Mouse (Mus musculus) midbrain, postnatal 0 days (tissue): ENCODE measurements around the gene Hist1h4j. TPM values are rescaled to one million over a fixed set of nuclear protein-coding genes. Genes with fewer than 3 reads are reported as not detected.
A peak's percentile ranks its signal among the peaks of the same experiment; 100 is the strongest.
"Not testable (repeated sequence)": the region's sequence is repeated elsewhere in the genome, so short reads cannot be mapped to it uniquely, and the experiment has no call there.

ENCODE experiments used
- ATAC-seq: fragments of 200-750 bp; cut with Nextera tagmentation; 2 replicates; pipeline ENCODE4 v1.8.0; 2017; ENCODE audit warnings: moderate number of reproducible peaks, mild to moderate bottlenecking, moderate TSS enrichment, moderate library complexity; ENCODE audit not compliant: low FRiP score
- DNase-seq: peaks from one replicate; pipeline ENCODE4 v3.0.0-alpha.2; 2015; ENCODE audit warnings: low spot score
- H3K27ac ChIP-seq: fragments of 300-500 bp; sonication (generic); 2 replicates; pipeline ENCODE4 v1.5.1; 2014; ENCODE audit warnings: low read depth, mild to moderate bottlenecking, low read length, mixed read lengths
- H3K27me3 ChIP-seq: fragments of 300-500 bp; sonication (generic); 2 replicates; pipeline ENCODE4 v1.6.1; 2014; ENCODE audit warnings: low read length, control low read depth, mixed read lengths; ENCODE audit not compliant: insufficient read depth
- H3K36me3 ChIP-seq: fragments of 300-500 bp; sonication (generic); 2 replicates; pipeline ENCODE4 v1.6.1; 2014; ENCODE audit warnings: low read length, control low read depth, mixed read lengths; ENCODE audit not compliant: insufficient read depth
- H3K4me1 ChIP-seq: fragments of 300-500 bp; sonication (generic); 2 replicates; pipeline ENCODE4 v1.6.1; 2014; ENCODE audit warnings: mild to moderate bottlenecking, control low read depth, antibody characterized with exemption, low read length, mixed read lengths; ENCODE audit not compliant: insufficient read depth
- H3K4me2 ChIP-seq: fragments of 300-500 bp; sonication (generic); 2 replicates; pipeline ENCODE4 v1.6.1; 2014; ENCODE audit warnings: low read depth, mild to moderate bottlenecking, low read length, mixed read lengths; ENCODE audit not compliant: poor library complexity, severe bottlenecking
- H3K4me3 ChIP-seq: fragments of 300-500 bp; sonication (generic); 2 replicates; pipeline ENCODE4 v1.5.1; 2014; ENCODE audit warnings: low read depth, mild to moderate bottlenecking, low read length, moderate library complexity
- H3K9ac ChIP-seq: fragments of 300-500 bp; sonication (generic); replicated peaks from 2 replicates; pipeline ENCODE4 v1.6.1; 2014; ENCODE audit warnings: mild to moderate bottlenecking, low read length, moderate library complexity, mixed read lengths; ENCODE audit not compliant: poor library complexity, severe bottlenecking
- H3K9me3 ChIP-seq: fragments of 300-500 bp; sonication (generic); 2 replicates; pipeline ENCODE4 v1.6.1; 2016; ENCODE audit warnings: low read length, control low read depth
- CTCF ChIP-seq: IDR thresholded peaks from 2 replicates; pipeline ENCODE4 v1.5.1; 2016; ENCODE audit warnings: antibody characterized with exemption, mild to moderate bottlenecking
- WGBS: fragments of 180-500 bp; shearing (Covaris S2); extraction: QIAGEN DNeasy Blood & Tissue Kit; methylation state at CpG from one replicate; pipeline ENCODE4 v1.1.7; 2014; 5-methylcytosine and 5-hydroxymethylcytosine counted together
- polyA plus RNA-seq: library from polyadenylated mRNA; unstranded; fragments of >200 nt; fragmentation: Nextera tagmentation; extraction: Ambion mirVana; gene quantifications from 2 replicates; pipeline ENCODE4 v1.2.1, GENCODE M21; 2015
- total RNA-seq: library from RNA; depleted of rRNA; stranded (reverse); fragments of >200 nt; gene quantifications from 2 replicates; pipeline ENCODE4 v1.2.3, GENCODE M21; 2014

The Hist1h4j gene
- total and polyA plus RNA-seq, 2 experiments from 2014 or later, result 479 TPM; not detected in 1

DNA sequence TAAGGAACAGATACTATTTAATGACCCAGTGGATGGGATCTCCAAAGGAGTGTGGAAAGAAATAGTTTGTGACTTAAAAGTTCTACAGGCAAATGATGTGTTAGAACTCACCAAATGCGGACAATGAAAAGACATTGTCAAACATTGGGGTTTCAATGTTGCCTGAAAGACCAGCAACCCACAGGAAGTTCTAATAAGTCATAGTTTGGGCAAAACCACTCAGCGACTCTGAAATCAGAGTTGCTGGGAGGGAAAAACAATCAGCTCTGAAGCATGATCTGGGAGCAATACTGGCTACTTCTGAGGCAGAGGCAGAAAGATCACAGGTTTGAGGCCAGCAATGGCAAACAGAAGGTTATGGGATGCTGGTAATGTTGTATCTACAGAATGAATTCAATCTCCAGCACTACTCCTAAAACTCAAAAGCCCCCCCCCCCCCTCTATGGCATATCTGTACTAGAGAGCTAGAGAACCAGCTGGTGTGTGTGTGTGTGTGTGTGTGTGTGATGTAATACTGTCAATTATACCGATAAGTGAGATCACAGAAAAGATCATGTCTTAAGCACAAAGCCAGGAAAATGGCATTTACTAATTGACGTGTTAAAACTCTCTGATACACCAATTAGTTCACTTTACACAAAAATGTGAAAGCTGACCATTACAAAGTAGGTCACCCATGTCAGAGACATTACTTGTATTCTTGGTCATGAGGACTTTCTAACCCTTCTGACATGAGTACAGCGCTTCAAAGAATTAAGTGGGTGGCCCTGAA, 14.7 kb downstream of the Hist1h4j start:
- peak; percentile 39 for DNase-seq
- 6% methylated on average over 5 of the region's 5 CpGs for WGBS
- no peaks in the 10 kb centered on the region for H3K36me3 ChIP-seq
- no peaks in the 10 kb centered on the region for H3K4me1 ChIP-seq
- no peaks in the 10 kb centered on the region for H3K9me3 ChIP-seq
- H3K27me3 ChIP-seq, result no peaks in the 10 kb centered on the region
- no peak for TF ChIP-seq CTCF
- H3K9ac ChIP-seq, result peak overlapping the region; percentile 59
- H3K27ac ChIP-seq, result peak overlapping the region; percentile 48; the same call in 1 of the 2 replicates
- peak overlapping the region; percentile 44 for H3K4me3 ChIP-seq
- peak overlapping the region; percentile 58 for H3K4me2 ChIP-seq
- no peak for ATAC-seq

DNA sequence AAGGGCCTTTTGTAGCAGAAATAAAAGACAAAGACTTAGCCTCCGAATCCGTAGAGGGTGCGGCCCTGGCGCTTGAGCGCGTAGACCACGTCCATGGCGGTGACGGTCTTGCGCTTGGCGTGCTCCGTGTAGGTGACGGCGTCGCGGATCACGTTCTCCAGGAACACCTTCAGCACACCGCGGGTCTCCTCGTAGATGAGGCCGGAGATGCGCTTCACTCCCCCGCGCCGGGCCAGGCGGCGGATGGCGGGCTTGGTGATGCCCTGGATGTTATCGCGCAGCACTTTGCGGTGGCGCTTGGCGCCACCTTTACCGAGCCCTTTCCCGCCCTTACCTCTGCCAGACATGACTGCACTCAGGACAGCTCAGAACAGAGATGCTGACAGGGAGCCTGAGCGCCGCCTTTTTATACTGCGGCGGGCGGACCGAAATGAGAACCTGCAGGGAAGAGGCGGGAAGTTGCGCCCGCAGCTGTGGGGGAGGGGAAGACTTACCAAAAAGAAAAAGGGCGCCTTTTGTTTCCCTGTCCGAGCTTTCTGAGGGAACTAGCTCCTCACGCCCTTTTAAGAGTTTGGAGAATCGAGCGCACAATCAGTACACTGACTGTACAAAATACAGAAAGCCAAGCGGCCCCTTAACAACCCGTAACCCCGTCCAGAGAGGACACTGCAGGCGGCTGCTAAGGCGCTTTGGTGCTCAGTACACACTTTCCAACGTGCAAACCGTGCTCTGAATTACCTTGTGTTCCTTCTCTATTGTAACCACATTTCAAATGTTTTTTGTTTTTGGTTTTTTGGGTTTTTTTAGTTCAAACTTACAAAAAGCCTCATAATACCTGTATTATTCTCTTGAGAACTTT, 15.5 kb downstream of the Hist1h4j start, which contains the start of gene Hist1h4k:
Hist1h4k (minus strand) TSS at position 347 of the 859 bp plus-strand sequence.
- Histone ChIP-seq H3K9ac (peak within 1 kb of the TSS; percentile 59), H3K27ac (peak within 1 kb of the TSS; percentile 48; the same call in 1 of the 2 replicates), H3K4me2 (peak within 1 kb of the TSS; percentile 58), H3K4me3 (peak within 1 kb of the TSS; percentile 44)
- H3K9me3 ChIP-seq, H3K4me1 ChIP-seq, H3K27me3 ChIP-seq, H3K36me3 ChIP-seq: not testable (repeated sequence)
- DNase-seq (peak; percentile 91), ATAC-seq (peak; percentile 79)
- WGBS, result under 1% methylated on average over 44 of the region's 56 CpGs

DNA sequence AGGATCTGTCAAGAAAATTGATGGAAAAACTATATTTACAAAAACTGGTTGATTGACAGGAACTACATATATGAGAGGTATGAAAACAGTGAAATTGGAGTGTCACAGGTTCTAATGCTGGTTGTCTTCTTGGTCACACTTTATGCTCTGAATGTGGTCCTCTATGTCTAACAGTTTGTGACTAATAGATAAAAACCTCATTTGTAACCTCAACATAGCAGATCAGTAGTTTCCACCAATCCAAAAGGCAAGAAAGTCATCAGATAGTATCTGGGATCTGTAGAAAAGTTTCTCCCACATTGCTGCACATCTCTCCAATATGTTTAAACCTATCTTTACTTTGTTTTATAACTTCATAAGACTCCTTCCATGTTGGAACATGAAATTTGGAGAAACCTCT, 16.6 kb downstream of the Hist1h4j start:
- no peaks in the 10 kb centered on the region for H3K4me1 ChIP-seq
- H3K36me3 ChIP-seq, result no peaks in the 10 kb centered on the region
- no peak overlapping the region for H3K4me2 ChIP-seq
- no peak for ATAC-seq
- no peaks in the 10 kb centered on the region for H3K27me3 ChIP-seq
- no peak overlapping the region for H3K9ac ChIP-seq
- no peak overlapping the region for H3K27ac ChIP-seq
- no peak for TF ChIP-seq CTCF
- H3K4me3 ChIP-seq, result no peak overlapping the region
- no peak for DNase-seq
- H3K9me3 ChIP-seq, result no peaks in the 10 kb centered on the region

DNA sequence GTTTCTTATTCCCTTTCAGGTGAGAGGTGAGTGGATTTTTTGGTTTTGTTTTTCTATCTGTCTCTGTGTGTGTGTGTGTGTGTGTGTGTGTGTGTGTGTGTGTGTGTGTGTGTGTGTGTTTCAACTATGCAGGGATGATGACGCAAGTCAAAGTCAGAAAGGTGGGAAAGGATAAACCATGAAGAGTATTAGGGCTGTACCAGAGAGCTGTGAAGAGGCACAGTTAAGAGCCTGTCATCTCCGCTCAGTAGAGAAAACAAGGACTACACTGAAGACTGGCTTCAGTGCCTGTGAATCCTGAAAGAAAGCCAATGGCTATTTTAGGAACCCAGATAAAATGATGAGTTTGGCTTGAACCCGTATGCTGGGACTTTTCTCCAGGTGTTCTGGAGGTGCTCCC, 17.0 kb downstream of the Hist1h4j start:
- no peaks in the 10 kb centered on the region for H3K4me1 ChIP-seq
- no peaks in the 10 kb centered on the region for H3K27me3 ChIP-seq
- H3K9ac ChIP-seq, result no peak overlapping the region
- no peak overlapping the region for H3K4me3 ChIP-seq
- no peak for TF ChIP-seq CTCF
- no peaks in the 10 kb centered on the region for H3K9me3 ChIP-seq
- WGBS, result 81% methylated on average over 3 of the region's 3 CpGs
- no peaks in the 10 kb centered on the region for H3K36me3 ChIP-seq
- no peak overlapping the region for H3K27ac ChIP-seq
- DNase-seq (no peak), ATAC-seq (no peak)
- no peak overlapping the region for H3K4me2 ChIP-seq

DNA sequence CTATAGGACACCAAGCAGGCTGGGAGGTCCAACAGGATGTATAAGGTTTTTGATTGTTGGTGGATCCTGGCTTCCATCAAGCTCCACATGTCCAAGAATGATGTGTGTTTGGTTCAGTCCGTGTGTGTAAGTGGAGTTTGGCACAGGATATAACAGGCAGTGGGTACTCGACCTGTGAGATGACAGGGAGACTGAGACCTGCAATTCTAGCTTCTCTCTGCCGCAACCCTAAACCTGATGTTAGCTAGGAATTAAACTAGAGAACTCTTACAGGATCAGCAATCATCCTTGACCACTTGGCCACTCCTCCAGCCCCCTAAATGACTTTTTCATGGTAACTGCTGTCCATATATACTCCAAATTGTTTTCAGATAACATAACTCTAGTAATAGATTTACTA, 17.5 kb downstream of the Hist1h4j start:
- Histone ChIP-seq H3K9me3 (no peaks in the 10 kb centered on the region), H3K27me3 (no peaks in the 10 kb centered on the region), H3K9ac (no peak overlapping the region), H3K4me1 (no peaks in the 10 kb centered on the region), H3K36me3 (no peaks in the 10 kb centered on the region), H3K4me2 (no peak overlapping the region), H3K4me3 (no peak overlapping the region), H3K27ac (no peak overlapping the region)
- 34% methylated on average over 3 of the region's 3 CpGs for WGBS
- no peak for DNase-seq
- TF ChIP-seq CTCF, result no peak
- ATAC-seq, result no peak
